Mouse (Mus musculus) erythroid progenitor cell, adult 5-6 weeks (primary cell): ENCODE measurements around the gene Apba2. TPM values are rescaled to one million over a fixed set of nuclear protein-coding genes. Genes with fewer than 3 reads are reported as not detected.

Experiments used
- ATAC-seq: replicated peaks from 2 replicates; pipeline ENCODE4 v1.8.0; 2016; ENCODE audit warnings: moderate number of reproducible peaks, mild to moderate bottlenecking, moderate TSS enrichment, inconsistent platforms; ENCODE audit not compliant: poor library complexity, low FRiP score, severe bottlenecking
- total RNA-seq, 2 experiments: library from RNA; stranded (forward) in 1 of 2; stranded (reverse) in 1 of 2; fragments of 150-400 nt in 1 of 2; fragments of 186-747, 209-891 nt in 1 of 2; gene quantifications; 2 replicates each; pipeline versions ENCODE4 v1.2.3 to v1.2.4; 2015 to 2017; ENCODE audit warnings: low replicate concordance in 2 of 2

The Apba2 gene
- total RNA-seq, 2 experiments from 2014 or later: 0.83 TPM; not detected in 1

DNA sequence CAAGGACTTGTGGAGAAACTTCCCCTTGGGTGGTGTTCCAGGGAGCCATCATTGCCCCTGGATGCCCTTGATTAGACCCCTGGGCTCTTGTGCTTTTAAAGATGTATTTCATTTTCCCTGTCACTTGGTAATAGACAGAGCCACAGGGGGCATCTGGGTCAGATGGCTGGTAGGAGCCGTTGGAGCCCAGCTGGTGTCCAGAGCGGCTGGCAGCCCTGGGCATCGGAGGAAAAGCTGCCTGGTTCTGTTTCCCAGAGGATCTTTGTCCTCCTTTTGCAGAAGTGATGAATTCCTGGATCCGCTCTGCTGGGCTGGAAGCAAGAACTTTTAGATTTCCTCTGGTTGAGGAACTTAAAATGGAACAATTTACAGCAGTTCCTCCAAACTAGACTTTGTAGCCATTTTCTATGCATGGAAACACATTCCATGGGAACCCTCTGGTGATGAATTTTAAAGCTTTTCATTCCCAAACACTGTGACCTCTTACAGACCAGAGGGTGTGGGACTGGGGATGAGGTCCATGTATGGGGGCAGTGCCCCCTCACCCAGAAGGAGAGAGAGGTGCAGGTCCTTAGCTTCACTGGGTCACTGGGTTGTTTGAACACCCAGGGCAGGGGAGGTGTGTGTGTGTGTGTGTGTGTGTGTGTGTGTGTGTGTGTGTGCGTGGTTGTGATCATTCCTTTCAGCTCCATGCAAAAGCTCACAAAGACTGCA, 20.3 kb downstream of the Apba2 start:
- ATAC-seq: no peak

GRCm38 (mm10) chr7:64522409-64522730, 20.9 kb downstream of the Apba2 start:
- ATAC-seq: no peak

DNA sequence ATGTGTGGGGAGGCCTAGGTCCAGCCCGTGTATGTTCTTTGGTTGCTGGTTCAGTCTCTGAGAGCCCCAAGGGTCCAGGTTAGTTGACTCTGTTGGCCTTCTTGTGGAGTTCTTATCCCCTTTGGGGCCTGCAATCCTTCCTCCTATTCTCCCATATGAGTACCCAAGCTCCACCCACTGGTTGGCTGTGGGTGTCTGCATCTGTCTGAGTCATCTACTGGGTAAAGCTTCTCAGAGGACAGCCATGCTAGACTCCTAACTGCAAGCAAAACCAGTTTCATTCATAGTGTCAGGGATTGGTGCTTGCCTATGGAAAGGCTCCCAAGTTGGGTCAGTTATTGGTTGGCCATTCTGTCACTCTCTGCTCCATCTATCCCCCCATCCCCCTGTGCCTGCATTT, 29.8 kb downstream of the Apba2 start:
- no peak for ATAC-seq

GRCm38 (mm10) chr7:64533374-64533773, 31.9 kb downstream of the Apba2 start:
- ATAC-seq: no peak

- no peak for ATAC-seq
These were observed 33.8 kb downstream of the Apba2 start for GRCm38 (mm10) chr7:64535269-64535668.

- no peak for ATAC-seq
These were observed 38.1 kb downstream of the Apba2 start for GRCm38 (mm10) chr7:64539450-64540148.

GRCm38 (mm10) chr7:64546801-64547200, 45.3 kb downstream of the Apba2 start:
- ATAC-seq: no peak

- no peak for ATAC-seq
These were observed 49.4 kb downstream of the Apba2 start for GRCm38 (mm10) chr7:64550856-64551255.

DNA sequence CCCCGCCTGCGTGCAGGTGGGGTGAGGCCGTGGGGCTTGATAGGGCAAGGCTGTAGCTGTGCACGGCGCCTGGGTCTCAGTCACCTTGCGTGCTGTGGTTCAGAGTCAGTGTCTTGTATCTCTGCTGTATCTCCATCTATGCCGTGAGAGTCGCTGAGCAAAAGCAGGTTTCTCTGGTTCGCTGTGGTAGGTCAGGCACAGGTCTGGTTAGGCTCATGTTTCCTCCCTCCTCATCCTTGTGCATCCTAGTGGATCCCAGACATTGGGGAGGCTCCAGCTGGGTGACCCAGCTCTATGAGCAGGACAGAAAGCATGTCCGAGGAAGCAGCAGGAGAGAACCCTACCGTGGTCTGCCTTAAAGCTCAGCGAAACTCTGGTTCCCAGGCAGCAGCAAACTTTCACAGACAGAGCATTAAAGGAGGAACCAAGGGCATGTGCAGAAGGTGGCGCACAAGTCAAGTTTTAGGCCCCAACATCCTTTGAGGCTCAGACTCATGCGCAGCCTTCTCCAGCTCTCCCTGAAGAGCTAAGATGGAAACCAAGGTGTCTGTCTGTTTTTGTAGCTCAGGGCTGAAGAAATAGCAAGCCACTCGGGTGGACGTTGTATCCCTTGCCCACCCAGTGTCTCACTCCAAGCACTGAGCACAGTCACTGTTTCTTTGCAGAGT, 51.2 kb downstream of the Apba2 start:
- ATAC-seq: no peak

DNA sequence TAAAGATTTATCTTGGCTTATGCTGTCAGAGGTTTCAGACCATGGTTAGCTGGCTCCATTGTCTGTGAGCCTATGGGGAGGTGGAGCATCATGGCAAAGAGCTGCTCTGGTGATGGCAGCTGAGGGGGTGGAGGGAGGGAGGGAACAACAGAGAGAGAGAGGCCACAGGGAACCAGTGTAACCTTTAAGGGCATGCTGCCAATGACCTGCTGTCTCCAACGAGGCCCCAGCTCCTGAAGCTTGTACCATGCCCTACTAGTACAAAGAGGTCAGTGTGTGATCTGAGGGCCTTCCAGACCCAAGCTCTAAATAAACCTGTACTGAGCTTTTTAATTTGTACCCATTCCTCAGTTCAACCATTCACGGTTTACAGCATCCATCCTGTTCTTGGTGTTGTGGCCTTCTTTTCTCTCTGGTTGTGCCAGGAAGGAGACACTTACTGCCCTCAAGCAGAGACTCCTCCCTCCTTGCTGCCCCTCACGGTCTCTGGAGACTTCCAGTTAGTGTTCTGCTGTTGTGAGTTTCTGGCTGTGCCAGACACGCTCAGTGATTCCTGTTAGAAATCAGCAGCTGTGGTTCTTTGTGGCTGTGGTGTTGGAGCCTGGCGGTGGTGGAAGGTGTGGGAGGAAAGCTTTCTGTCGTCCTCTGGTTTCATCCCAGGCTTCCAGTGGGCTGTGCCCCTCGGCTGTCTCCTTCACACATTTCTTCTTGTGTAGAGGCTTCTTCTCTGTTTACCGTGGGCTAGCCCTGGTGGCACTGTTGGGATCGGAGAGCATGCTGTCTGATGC, 60.4 kb downstream of the Apba2 start:
- ATAC-seq: no peak

DNA sequence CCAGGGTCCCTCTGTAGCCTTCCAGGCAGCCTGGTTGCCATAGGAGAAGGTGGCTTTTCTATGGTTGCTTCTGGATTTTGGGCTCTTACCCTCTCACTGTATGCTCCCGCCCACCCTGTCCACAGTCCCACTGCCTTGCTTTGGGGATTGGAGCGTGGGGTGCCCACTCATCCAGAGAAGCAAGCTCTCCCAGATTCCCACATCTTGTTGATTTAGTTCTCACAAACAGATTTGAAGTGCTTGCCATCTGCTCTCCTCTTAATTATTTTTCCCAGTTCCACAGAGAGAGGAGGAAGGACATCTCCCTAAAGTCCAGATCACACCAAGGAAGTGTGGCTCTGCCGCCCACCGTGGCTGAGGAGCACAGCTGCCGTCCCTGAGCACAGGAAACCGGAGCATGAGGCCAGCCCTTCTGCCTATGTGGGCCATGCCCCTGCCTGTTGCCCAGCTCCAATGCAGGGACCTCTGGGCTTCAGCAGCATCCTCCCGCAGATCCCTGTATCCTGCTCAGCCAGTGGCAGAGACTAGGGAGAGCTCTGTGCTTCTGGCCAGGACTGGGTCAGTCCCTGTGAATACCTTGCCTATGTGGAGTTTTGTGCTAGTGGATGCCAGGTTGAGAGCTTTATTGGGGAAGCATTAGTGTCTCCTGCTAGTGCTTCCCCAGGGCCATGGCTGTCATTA, 63.5 kb downstream of the Apba2 start:
- no peak for ATAC-seq

- no peak for ATAC-seq
These were observed 65.1 kb downstream of the Apba2 start for GRCm38 (mm10) chr7:64566371-64567243.

- no peak for ATAC-seq
These were observed 67.2 kb downstream of the Apba2 start for GRCm38 (mm10) chr7:64568722-64569121.

DNA sequence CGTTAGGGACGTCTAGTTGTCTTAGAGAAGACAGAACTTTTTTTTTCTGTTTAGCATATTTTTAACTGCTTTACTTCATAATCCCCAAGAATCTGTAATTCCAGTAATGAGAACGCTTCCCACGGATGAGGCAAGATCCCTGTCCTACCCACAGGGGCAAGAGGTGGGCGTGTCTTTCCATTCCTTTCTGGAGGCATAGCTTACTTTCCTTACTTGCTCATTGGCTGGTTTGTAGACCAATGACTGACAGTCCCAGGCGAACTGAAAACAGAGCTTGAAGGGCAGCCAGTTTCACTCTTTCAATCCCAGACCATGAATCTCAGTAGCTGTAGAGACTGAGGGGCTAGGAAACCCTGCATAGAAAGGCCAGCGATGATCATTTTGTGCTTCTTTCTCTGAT, 68.2 kb downstream of the Apba2 start:
- ATAC-seq: no peak

DNA sequence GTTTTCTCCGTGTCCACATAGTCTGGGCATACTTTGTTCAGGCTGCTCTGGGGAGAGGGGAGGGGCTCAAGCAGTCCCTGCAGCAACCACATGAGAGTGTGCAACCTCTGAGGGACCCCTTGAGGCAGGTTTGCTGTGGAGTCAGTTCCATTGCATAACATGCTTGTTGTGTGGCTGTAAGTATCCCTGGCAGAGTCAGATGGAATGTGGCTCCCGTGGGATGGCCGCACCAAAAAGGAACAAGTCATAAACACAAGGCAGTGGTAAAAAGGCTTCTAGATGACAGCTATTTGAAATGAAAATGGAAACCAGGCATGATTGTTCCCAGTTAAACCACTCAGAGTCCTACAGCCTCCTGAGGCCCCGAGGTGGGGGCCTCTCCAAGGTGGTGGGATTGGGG, 69.4 kb downstream of the Apba2 start:
- ATAC-seq: no peak

- ATAC-seq: no peak
These were observed 72.6 kb downstream of the Apba2 start for GRCm38 (mm10) chr7:64574144-64574543.

- ATAC-seq: no peak
These were observed 75.0 kb downstream of the Apba2 start for GRCm38 (mm10) chr7:64576519-64576951.

DNA sequence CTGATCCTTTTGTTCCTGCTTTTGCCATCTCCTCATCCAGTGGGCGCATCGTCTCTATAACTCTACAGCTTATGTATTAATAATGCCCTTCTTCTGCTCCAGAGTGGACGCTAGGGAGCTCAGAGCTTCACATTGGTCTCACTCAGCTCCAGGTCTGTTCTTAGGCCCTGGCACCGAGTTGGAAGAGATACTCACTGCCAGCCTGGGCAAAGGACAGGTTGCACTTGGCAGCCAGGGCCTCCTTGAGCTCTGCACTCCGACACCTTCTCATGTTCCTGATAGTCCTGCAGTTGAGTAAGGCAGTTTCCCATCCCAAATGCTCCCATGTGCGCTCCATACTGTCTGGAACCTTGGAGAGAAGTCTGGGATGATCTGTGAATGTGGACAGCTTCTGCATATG, 76.7 kb downstream of the Apba2 start:
- ATAC-seq: no peak

GRCm38 (mm10) chr7:64579887-64580286, 78.4 kb downstream of the Apba2 start:
- ATAC-seq: no peak
